In genomic region chr6:30636186-30636842, GRCm38 (mm10) we compare ENCODE assay signal across 7 mouse cellular contexts. TPM values are rescaled to one million over a fixed set of nuclear protein-coding genes. Genes with fewer than 3 reads are reported as not detected.
DNase-seq lines count a peak whose midpoint lies in the region; ATAC-seq lines count a peak whose summit lies in the region.

No protein-coding gene starts in this region.

- 21% methylated on average over 4 of the region's 4 CpGs for WGBS in embryonic facial prominence, embryonic 11.5 days
- 39% methylated on average over 4 of the region's 4 CpGs for WGBS in hindbrain, embryonic 14.5 days
- WGBS in neural tube, embryonic 12.5 days, result 21% methylated on average over 4 of the region's 4 CpGs

- no peak overlapping the region for H3K4me3 ChIP-seq in embryonic facial prominence, embryonic 11.5 days (ENCODE audit: low read depth, low read length)
- no peak overlapping the region for H3K4me3 ChIP-seq in hindbrain, embryonic 14.5 days (replicated peaks; ENCODE audit: low read length)
- no peak overlapping the region for H3K4me3 ChIP-seq in neural tube, embryonic 12.5 days

- 0 out of 2 replicates have a peak, but pooled peaks cover 2% of the 10 kb centered on the region for H3K4me1 ChIP-seq in embryonic facial prominence, embryonic 11.5 days (ENCODE audit: control insufficient read depth, insufficient read depth, low read length)
- H3K4me1 ChIP-seq in hindbrain, embryonic 14.5 days (replicated peaks; ENCODE audit: control insufficient read depth, insufficient read depth, low read length), result no peaks in the 10 kb centered on the region
- peaks cover 11% of the 10 kb centered on the region for H3K4me1 ChIP-seq in neural tube, embryonic 12.5 days

- H3K9me3 ChIP-seq in embryonic facial prominence, embryonic 11.5 days (replicated peaks; ENCODE audit: control insufficient read depth, low read length), result no peaks in the 10 kb centered on the region
- H3K9me3 ChIP-seq in hindbrain, embryonic 14.5 days (ENCODE audit: control insufficient read depth, low read length), result no peaks in the 10 kb centered on the region
- no peaks in the 10 kb centered on the region for H3K9me3 ChIP-seq in neural tube, embryonic 12.5 days

- H3K9ac ChIP-seq in embryonic facial prominence, embryonic 11.5 days (replicated peaks; ENCODE audit: low read length), result peak overlapping the region; percentile 26; the same call in 1 of the 2 replicates
- H3K9ac ChIP-seq in hindbrain, embryonic 14.5 days, result no peak overlapping the region
- 0 out of 2 replicates have a peak overlapping the region, but pooled peaks have one; percentile 17 for H3K9ac ChIP-seq in neural tube, embryonic 12.5 days

- no peaks in the 10 kb centered on the region for H3K36me3 ChIP-seq in embryonic facial prominence, embryonic 11.5 days (replicated peaks; ENCODE audit: control insufficient read depth, insufficient read depth, low read depth, low read length)
- no peaks in the 10 kb centered on the region for H3K36me3 ChIP-seq in hindbrain, embryonic 14.5 days (replicated peaks; ENCODE audit: control insufficient read depth, insufficient read depth)
- H3K36me3 ChIP-seq in neural tube, embryonic 12.5 days, result no peaks in the 10 kb centered on the region

- DNase-seq in kidney, postnatal 14 days, result peak; percentile 21
- DNase-seq in kidney, postnatal 25 days, result no peak
- DNase-seq in embryonic facial prominence, embryonic 11.5 days (ENCODE audit: low spot score), result peak; percentile 45
- DNase-seq in hindbrain, embryonic 14.5 days (ENCODE audit: low spot score), result no peak
- no peak for DNase-seq in adrenal gland, adult (ENCODE audit: inconsistent age in 2 of 2, low spot score in 1 of 2)
- DNase-seq in cerebellum, postnatal 25 days, result no peak

- H3K27ac ChIP-seq in embryonic facial prominence, embryonic 11.5 days (replicated peaks; ENCODE audit: low read depth, low read length), result peak overlapping the region; percentile 85
- 0 out of 2 replicates have a peak overlapping the region, but pooled peaks have one; percentile 23 for H3K27ac ChIP-seq in hindbrain, embryonic 14.5 days
- peak overlapping the region; percentile 16; the same call in 1 of the 2 replicates for H3K27ac ChIP-seq in neural tube, embryonic 12.5 days

- ATAC-seq in embryonic facial prominence, embryonic 11.5 days (replicated peaks; ENCODE audit: insufficient number of reproducible peaks, low FRiP score, low TSS enrichment, low read depth), result no peak
- no peak for ATAC-seq in hindbrain, embryonic 14.5 days (ENCODE audit: low FRiP score)
- ATAC-seq in neural tube, embryonic 12.5 days (ENCODE audit: low FRiP score, low read depth), result no peak

- H3K27me3 ChIP-seq in embryonic facial prominence, embryonic 11.5 days (ENCODE audit: control insufficient read depth, insufficient read depth, low read length), result no peaks in the 10 kb centered on the region
- no peaks in the 10 kb centered on the region for H3K27me3 ChIP-seq in hindbrain, embryonic 14.5 days (ENCODE audit: control insufficient read depth, insufficient read depth, low read length)
- no peaks in the 10 kb centered on the region for H3K27me3 ChIP-seq in neural tube, embryonic 12.5 days (replicated peaks)

- H3K4me2 ChIP-seq in embryonic facial prominence, embryonic 11.5 days (ENCODE audit: low read depth, low read length), result no peak overlapping the region
- no peak overlapping the region for H3K4me2 ChIP-seq in hindbrain, embryonic 14.5 days (replicated peaks)
- no peak overlapping the region for H3K4me2 ChIP-seq in neural tube, embryonic 12.5 days (replicated peaks)

RNA-seq across cellular contexts. Expression of gene Cpa1, which starts 2.7 kb away (rescaled TPM):
- 0.17 and 0.21 TPM in 2 replicates for polyA plus RNA-seq in embryonic facial prominence, embryonic 11.5 days (2014; fragmentation: Nextera tagmentation; extraction: Ambion mirVana)
- polyA plus RNA-seq in hindbrain, embryonic 14.5 days (2014; fragmentation: Nextera tagmentation; extraction: Ambion mirVana), result 0.78 and 0.96 TPM in 2 replicates
- polyA plus RNA-seq in neural tube, embryonic 12.5 days (2016; fragmentation: Nextera tagmentation; extraction: Ambion mirVana), result 0.18 and 0.37 TPM in 2 replicates

RNA-seq across cellular contexts. Expression of gene Cpa5, which starts 25.5 kb away (rescaled TPM):
- 0.22 and 0.27 TPM in 2 replicates for polyA plus RNA-seq in embryonic facial prominence, embryonic 11.5 days (2014; fragmentation: Nextera tagmentation; extraction: Ambion mirVana)
- 0.16 and 0.17 TPM in 2 replicates for polyA plus RNA-seq in hindbrain, embryonic 14.5 days (2014; fragmentation: Nextera tagmentation; extraction: Ambion mirVana)
- not detected in 2 replicates for polyA plus RNA-seq in neural tube, embryonic 12.5 days (2016; fragmentation: Nextera tagmentation; extraction: Ambion mirVana)

RNA-seq across cellular contexts. Expression of gene Cep41, which starts 57.2 kb away (rescaled TPM):
- polyA plus RNA-seq in embryonic facial prominence, embryonic 11.5 days (2014; fragmentation: Nextera tagmentation; extraction: Ambion mirVana), result 23.7 and 28.1 TPM in 2 replicates
- 12.2 and 13.7 TPM in 2 replicates for polyA plus RNA-seq in hindbrain, embryonic 14.5 days (2014; fragmentation: Nextera tagmentation; extraction: Ambion mirVana)
- 17.9 and 21.6 TPM in 2 replicates for polyA plus RNA-seq in neural tube, embryonic 12.5 days (2016; fragmentation: Nextera tagmentation; extraction: Ambion mirVana)

Comparison
In these comparisons a context has a peak if more than half of its experiments do, and no peak if none do; other contexts are left out.
1. DNase-seq: peak in kidney, postnatal 14 days (single experiment) and embryonic facial prominence, embryonic 11.5 days (single experiment); none in kidney, postnatal 25 days (0 of 2), hindbrain, embryonic 14.5 days (single experiment), adrenal gland, adult (0 of 2) and cerebellum, postnatal 25 days (0 of 2).
2. H3K27ac ChIP-seq: peak in every context shown above with its lines; median percentile 85 in embryonic facial prominence, embryonic 11.5 days; 23 in hindbrain, embryonic 14.5 days; 16 in neural tube, embryonic 12.5 days.